Mouse (Mus musculus) cortical plate, adult 2 months (tissue): ENCODE measurements around the gene Ndufc2.

Source experiments
- CTCF ChIP-seq: fragments of 200-500 bp; IDR thresholded peaks from 2 replicates; pipeline ENCODE4 v1.5.1; 2011; ENCODE audit warnings: mild to moderate bottlenecking, control low read depth, low read length; ENCODE audit not compliant: insufficient read depth; ENCODE audit errors: extremely low read depth
- POLR2A ChIP-seq: fragments of 200-500 bp; IDR thresholded peaks from 2 replicates; pipeline ENCODE4 v1.6.1; 2011; ENCODE audit warnings: mild to moderate bottlenecking, low read length, control low read depth; ENCODE audit not compliant: insufficient read depth; ENCODE audit errors: extremely low read depth

- TF ChIP-seq CTCF (no peak), POLR2A (no peak)
These were observed 12.1 kb upstream of the Ndufc2 start for GRCm38 (mm10) chr7:97387561-97388147.
